Mouse (Mus musculus): ENCODE results near the gene Sv2a.

Gene Sv2a

DNA sequence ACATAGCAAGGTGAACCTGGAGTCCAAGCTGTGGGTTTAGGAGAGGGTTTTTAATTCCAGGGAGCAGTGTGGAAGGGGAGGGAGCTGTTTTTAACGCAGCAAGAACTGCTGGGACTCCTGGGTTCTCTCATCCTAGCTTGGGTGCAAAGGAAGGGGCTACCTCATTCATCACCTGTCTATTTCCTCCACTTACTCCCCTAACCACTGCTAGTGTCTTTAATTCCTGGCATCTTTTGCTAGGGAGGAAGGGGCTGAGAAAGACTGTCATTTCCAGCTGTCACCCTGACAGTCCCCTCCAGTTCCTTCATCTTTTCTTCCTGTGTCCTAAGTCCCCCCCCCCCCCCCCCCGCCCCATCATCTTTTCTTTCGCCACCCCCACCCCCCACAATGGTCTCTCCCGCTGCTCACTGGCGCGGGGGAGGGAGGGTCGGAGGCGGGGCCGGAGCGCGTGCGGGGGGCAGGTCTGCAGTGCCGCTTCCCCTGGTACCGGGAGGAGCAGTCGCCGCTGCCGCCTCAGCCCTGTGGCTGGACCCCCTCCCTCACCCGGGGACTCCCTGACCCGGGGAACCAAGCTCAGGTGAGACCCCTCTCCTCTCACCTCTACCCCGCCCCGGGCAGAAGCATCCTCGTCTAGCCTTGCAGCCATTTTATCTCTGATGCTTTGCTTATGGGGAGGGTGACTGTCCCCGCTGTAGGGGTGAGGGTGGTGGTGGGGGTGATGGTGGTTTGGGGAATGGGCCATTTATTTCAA lies at the start of gene Sv2a:
Sv2a (plus strand) TSS at position 425 of the 751 bp plus-strand sequence.
- peak; percentile 40 for DNase-seq (ENCODE audit: low read depth, low spot score)

DNA sequence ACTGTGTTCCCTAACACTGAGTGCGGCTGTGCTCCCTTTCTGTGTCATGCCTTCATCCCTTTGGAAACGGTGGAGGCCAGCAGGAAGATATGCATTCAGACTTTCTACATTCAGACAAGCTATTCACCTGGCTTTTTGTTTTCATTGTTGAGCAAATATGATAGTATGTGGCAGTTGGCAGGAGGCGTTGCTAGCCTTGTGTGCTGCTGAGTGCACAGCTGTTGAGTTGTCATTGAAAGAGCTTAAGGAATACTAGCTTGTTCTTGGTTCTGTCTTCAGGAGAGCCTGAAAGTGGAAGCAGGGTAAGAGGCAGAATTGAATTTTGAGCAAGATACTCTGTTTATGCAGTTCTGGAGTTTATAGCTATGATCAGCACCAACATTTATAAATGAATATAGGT lies 48.5 kb upstream of the Sv2a start:
- no peak for DNase-seq (ENCODE audit: low read depth, low spot score)

DNA sequence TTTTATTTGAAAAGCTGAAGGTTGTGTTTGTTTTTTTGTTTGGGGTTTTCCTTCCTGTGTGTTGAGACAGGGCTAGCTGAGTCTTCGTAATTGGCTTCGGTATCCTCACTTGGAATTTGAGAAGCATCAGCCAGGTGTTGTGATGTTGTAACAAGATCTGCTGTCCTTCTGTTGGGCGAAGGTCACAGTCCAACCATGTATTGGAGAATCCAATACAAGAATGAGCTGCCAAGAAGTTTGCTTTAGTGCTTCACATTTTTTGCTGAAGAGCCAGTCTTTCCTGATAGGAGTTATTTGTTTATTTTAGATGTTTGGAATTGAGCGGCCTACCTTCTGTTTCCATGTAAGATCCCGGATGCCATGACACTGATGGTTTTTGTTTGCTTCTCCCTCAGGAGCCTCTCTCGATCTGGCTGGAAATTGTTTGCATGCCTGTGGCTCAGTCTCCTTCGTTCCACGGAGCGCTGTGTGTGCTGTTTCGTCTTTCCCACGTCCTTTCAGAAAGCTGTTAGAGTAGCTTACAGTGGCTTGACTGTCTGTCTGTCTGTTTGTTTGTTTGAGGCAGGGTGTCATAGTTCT lies 47.5 kb upstream of the Sv2a start:
- peak; percentile 12 for DNase-seq (ENCODE audit: low read depth, low spot score)

DNA sequence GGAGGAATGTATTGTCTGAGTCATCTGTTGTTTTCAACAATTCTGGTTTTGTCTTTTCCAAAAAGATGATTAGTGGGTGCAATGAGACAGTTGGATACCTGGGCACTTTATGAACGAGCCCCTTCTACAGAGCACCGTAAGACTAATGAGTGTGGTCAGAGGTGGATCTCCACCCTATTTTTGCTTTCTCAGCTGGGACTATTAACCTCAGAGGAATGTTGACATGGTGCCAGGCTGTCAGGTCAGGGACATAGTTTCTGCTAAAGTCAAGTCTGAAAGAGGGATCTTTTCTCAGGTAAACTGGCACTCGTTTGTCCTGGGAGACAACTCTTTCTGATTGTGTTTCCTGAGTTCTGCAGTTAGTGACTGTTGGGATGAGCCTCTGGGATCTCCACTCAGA lies 45.9 kb upstream of the Sv2a start:
- DNase-seq (ENCODE audit: low read depth, low spot score): no peak

DNA sequence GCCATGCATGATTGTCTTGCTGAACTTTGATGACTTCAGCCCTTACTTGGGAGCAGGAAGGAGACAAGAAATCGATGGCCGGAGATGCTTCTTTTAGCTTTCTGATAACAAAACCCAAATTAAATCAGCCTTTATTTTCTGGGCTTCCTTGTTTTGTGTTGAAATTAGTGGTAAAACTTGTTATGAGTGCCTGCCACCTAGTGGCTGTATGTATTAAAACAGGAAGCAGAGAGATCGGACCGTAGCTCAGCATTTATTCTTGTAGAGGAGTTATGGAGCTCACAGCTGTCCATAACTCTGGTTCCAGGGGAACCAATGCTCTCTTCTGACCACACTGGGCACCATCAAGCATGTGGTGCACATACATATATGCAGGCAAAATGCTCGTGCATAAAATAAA lies 33.0 kb upstream of the Sv2a start:
- peak; percentile 63 for DNase-seq (ENCODE audit: low read depth, low spot score)

DNA sequence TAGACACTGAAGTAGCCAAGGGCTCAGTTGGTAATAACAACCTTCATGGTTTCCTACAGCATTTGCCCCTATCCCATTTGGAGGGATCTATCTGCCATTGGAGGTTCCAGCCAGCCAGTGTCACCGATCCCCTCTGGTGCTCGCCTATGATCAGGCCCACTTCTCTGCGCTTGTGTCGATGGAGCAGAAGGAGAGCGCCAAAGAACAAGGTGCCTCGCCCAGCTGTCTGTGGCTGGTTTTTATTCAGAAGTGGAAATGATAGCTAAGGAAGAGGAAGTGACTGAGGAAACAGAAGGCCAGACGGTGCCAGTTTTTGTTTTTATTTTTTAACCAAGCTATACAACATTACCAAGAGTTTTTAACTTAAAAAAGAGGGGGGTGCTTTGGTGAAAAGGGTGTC lies 29.1 kb upstream of the Sv2a start:
- no peak for DNase-seq (ENCODE audit: low read depth, low spot score)

DNA sequence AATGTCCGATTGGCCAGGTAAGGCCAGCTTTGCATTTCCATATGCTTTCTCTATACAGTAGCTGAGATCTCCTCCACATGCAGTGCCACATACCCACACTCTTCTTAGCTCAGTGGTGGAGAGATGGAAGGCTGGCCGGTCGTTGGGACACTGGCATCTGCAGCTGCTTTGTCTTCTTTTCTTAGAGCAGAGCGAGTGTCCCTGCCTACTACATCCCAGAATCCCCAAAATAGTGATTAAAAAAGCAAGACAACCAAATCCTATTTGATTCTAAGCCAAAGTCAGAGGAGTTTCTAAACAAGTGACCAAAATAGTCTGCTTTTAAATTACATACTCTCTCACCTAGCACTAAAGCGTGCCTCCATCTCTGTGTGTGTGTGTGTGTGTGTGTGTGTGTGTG lies 28.3 kb upstream of the Sv2a start:
- DNase-seq (ENCODE audit: low read depth, low spot score): no peak

DNA sequence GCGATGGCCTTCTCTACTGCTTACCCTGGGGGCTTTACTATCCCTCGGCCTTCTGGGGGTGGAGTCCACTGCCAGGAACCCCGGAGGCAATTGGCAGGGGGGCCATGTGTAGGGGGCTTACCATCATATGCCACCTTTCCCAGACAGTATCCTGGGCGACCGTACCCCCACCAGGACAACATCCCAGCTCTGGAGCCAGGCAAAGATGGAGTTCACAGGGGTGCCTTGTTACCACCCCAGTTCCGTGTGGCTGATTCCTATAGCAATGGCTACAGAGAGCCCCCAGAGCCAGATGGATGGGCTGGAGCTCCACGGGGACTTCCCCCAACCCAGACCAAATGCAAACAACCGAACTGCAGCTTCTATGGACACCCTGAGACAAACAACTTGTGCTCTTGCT lies 25.4 kb upstream of the Sv2a start:
- no peak for DNase-seq (ENCODE audit: low read depth, low spot score)

DNA sequence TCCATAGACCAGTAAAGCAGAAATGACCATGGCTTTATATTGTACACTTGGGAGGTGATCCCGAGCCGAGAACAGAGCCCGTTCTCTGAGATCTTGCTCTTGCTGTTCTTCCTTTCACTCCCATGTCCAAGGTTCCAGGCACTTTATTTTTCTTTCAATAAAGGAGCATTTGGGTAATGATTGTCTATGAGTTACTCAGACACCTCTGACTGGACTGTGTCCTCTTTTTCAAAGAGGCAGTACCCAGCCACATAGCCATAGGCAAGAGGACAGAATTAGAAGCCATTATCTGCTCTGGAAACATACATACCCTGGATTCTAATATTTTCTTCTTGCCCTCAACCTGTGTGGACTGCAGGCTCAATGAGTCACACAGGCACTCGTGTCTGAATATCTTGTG lies 21.1 kb upstream of the Sv2a start:
- DNase-seq (ENCODE audit: low read depth, low spot score): no peak

DNA sequence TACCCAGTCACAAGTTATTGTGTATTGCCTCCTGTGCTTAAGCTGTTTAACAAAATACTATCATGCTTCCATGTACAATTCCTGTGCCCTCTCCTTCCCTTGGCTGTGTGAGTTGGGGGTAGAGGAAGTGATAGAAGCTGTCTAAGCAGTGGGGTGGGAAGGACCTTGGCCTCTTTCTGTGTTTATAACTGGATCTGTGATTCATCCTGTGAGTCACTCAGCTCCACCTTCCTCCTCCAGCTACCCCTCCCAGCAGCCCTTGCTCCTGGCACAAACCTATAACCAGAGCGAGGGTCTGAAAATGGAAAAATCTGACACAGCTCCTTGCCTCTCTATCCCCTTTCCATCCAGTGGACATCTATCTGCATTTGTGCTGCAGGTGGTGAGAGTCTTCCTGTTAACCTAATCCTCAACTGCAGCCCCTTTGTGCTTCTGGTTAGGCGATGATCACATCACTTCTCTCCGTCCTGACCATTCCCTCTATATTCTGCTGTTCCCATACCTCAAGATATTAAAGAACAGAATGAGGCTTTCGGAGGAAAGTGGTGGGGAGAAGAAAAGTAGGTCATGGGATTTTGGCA lies 20.6 kb upstream of the Sv2a start:
- no peak for DNase-seq (ENCODE audit: low read depth, low spot score)

DNA sequence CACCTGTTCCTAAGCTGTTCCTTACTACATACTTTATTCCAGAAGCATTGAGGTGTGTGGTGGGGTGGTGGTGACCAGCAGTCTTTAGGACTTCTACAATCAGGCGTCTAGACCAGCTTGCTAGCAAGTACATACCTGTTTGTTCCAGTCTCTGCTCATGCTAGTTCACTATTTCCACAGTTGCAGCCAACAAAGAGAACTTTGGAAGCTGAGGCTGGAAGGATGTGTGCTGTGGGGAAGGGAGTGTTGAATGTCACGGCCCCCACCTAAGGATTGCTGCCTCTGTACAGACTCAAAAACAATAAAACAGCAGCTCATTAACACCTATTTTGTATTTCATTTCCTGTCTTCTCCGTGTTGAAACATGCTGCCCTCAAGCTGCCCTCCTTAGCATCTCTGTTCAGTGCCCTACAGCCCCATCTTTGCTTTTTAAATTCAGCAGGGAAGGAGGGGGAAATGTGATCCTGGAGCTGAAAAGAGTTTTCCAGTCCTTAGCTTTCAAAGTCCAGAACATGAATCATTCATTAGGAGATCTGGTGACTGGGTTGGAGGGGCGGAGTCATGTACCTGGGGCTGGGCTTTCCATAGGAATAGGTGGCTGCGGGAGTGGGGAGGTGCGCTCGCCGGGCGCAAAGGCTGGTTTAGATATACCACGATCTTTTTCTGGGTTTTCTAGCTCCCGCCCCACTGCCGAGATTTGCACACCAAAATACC lies 20.0 kb upstream of the Sv2a start:
- DNase-seq (ENCODE audit: low read depth, low spot score): peak; percentile 88

DNA sequence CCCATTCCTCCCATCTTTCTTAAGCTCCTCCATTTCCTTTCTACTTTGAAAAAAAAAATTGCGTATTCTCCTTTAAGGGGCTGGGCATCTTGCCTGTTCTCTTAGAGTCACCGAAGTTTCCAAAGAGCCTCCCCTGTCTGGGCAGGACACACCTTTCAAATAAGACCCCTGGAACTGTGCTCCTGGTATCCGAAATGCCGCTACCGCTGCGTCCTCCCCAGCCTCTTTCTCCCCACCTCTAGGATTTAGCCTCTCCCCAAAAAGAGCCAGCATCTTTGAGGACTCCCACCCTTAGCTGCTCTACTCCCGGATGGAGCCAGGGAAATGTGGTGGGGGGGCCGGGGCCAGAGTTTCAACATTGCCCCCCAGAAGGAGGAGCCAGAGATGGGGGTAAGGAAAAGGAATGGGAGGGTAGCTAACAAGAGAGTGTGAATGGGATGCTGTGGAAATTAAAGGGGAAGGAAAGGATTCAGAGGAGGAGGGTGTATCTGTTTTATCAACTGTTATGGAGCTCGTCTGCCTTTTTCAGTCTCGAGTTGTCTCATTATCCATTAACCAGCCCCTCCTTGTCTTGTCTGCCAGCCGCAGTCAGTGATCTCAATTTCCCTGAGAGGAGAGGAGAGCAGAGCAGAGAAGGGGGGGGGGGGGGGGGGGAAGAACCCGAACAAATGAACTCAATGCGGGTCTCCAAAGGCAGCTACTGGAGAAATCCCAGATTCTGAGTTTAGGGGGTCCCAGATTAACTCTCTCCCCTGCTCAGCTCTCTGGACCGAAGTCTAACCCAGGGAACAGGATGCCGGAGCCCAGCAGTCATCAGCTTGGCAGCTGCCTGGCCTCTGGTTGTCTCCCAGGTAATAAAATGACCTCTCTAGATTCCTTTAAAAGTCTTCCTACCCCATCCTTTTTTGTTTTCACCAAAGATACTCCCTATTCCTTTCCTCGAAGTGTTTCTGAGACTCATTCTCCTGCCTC lies 18.8 kb upstream of the Sv2a start, which contains the start of gene Mtmr11:
Mtmr11 (plus strand) TSS at position 136 of the 972 bp plus-strand sequence.
- no peak for DNase-seq (ENCODE audit: low read depth, low spot score)

DNA sequence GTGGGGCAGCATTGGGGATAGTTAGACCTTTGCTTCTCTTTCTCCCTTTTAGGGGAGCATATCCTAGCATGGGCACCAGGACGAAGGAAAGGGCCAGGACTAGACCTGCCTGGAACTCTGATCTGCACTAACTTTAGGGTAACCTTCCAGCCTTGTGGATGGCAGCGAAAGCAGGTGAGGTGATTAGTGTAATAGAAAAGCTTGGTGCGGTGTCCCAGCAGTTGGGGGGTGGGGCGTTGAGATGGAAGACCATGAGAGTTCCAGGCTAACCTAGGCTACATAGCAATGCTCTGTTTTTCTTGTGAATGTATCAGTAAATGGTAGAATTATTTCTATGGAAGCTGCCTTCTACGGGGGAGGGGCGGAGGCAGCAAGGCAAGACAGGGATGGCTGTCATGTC lies 17.9 kb upstream of the Sv2a start:
- DNase-seq (ENCODE audit: low read depth, low spot score): no peak

DNA sequence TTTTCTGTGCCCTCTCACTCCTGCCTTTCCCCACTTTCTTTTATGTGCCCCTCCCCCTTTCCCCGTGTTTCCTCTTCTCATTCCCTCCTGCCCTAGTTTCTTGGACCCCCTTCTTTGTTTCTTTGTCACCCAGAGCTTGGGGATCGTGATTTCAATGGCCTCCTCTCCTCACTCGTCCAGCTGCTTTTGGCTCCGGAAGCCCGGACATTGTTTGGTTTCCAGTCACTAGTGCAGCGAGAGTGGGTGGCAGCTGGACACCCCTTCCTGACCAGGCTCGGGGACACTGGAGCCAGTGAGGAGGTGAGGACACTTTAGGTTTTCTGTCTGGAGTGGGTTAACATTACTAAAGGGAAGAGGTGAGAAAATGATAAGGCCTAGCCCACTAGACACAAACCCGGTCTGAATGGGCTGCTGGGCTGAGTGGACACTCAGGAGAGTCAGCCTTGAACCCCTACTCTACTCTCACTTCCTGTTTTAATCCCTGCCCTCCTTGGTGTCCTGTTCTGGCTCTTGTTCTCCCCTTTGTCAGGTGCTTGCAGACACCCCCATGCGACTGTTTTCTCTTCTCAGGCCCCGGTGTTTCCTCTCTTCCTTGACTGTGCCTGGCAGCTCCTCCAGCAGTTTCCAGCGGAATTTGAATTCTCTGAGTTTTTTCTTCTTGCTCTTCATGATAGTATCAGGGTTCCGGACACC lies 12.3 kb upstream of the Sv2a start:
- DNase-seq (ENCODE audit: low read depth, low spot score): no peak

DNA sequence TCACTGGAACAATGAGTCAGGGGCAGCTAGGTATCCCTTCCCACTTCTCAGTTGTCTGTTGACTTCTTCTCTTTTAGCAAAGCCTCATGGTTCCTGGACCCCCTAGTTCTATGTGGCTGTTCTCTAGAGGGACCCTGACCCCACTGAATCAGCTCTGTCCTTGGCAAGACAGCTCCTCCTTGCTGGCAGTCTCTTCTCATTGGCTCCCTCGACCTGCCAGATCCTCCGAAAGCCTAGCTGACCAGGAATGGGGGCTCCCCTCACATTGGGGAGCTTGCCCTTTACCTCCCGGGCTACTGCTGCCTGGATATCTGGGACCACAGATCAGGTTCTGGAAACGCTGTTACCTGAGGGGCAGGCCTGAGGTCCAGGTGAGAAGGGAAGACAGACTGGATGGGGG lies 10.7 kb upstream of the Sv2a start:
- DNase-seq (ENCODE audit: low read depth, low spot score): no peak

DNA sequence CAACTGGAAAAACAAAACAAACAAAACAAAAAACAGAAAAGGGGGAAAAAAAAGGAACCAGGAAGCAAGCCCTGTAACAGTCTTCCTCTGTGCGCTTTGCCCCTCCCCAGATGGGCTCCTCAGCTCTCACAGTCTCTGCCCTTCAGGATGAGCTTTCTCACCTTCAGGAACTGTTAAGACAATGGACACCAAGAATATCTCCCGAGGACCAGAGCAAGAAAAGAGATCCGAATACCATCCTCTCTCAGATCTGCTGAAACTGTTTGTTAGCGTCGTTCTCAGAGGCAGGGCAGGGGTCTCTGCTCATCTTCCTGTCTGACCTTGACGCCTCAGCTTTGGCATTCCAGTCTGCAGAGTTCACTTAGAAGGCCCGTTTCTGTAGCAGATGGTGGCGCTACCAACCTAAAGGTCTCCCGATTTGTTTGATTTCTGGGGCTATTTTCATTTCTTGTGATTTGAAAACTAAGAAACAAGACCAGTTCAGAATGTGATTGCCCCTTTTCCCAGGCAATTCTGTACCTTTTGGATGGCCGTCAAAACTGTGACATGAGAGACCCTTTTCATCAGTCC lies 9.9 kb upstream of the Sv2a start:
- DNase-seq (ENCODE audit: low read depth, low spot score): peak; percentile 55

DNA sequence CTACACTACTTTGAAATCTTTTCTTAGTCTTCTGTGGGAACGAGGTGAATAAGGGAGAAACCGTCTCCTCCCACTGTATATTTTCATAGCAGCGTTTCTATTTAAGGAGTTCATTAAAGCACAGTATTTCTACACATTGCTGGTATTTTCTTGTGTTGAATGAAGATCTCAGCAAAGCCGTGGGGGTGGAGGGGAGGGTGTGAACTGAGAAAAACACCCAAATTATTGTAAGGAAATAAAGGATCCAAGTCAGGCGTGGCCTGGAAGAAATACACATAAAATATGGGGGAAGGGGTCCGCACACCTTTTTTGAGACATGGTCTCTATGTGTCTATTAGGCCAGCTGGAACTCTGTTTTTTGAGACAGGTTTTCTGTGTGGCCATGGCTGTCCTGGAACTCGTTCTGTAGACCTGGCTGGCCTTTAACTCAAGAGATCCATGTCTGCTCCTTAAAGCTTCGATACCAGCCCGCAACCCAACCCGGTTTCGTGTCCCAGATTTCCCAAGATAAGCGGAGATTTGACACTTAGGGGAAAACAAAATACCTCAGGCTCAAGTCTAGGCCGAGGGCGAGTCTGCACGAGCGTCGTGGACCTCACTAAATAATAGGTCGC lies 9.3 kb upstream of the Sv2a start:
- no peak for DNase-seq (ENCODE audit: low read depth, low spot score)

DNA sequence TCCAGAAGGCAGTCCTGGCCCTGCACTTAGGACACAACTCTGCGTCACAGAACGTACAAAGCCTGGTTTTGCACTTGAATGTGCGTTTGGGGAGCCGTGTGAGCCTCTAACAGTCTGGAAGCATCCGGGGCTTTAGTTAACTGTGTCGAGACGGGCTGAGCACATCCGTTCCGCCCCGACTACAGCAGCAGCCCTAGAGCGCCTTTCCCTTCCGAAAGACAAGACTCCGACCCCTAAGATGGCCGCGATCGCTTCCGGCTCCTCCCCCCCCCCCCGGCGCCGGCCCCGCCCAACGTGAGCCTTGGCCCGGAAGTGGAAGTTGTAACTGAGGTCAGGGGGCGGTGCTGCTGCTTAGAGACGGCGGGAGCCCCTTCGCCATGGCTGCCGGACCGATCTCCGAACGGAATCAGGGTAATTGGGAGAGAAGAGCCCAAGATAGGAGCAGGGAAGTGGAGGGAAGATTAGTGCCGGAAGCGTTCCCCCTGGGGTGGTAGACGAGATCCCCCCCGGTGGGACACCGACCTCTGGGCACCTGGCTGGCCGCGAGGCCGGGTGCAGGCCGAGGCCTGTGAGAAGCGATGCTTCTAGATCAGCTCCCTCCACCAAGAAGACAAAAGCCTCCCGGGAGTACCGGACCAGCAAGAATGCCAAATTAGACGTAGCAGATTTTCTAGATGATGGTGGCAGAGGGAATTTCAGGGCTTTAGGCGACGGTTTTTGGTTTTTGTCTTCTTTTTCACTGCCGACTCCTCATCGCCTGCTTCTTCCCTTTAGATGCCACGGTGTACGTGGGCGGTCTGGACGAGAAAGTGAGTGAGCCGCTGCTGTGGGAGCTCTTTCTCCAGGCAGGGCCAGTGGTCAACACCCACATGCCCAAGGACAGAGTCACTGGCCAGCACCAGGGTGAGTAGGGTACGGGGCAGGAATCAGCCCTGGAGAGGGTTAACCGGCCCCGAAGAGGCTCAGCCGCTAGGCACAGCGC lies 8.5 kb upstream of the Sv2a start, which contains the start of gene Sf3b4:
Sf3b4 (plus strand) TSS at position 136 of the 982 bp plus-strand sequence.
- DNase-seq (ENCODE audit: low read depth, low spot score): peak; percentile 97

DNA sequence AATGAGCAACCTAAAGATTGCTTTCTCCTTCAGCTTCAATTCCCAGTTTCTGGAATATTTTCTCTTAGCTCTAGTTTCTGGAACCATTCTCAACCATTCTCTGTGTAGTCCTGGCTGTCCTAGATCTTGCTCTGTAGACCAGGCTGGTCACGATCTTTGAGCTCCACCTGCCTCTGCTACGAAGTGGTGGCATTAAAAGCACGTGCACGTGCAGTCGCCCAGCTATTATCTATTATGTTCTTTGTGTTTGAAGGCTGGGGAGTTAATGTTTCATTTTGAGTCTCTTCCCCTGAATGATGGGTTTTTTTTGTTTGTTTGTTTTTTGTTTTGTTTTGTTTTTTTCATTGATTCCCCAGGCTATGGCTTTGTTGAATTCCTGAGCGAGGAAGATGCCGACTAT lies 7.8 kb upstream of the Sv2a start:
- no peak for DNase-seq (ENCODE audit: low read depth, low spot score)
